Mouse (Mus musculus) hindbrain, embryonic 15.5 days (tissue): ENCODE measurements around the gene Pigh. TPM values are rescaled to one million over a fixed set of nuclear protein-coding genes. Genes with fewer than 3 reads are reported as not detected.

Source experiments
- ATAC-seq: fragments of 200-750 bp; cut with Nextera tagmentation; 2 replicates; pipeline ENCODE4 v1.8.0; 2017; ENCODE audit warnings: low read depth, moderate number of reproducible peaks, moderate TSS enrichment; ENCODE audit not compliant: low FRiP score
- H3K27ac ChIP-seq: fragments of 300-500 bp; sonication (generic); replicated peaks from 2 replicates; pipeline ENCODE4 v1.5.1; 2015; ENCODE audit warnings: mild to moderate bottlenecking, inconsistent platforms
- H3K27me3 ChIP-seq: fragments of 300-500 bp; sonication (generic); 2 replicates; pipeline ENCODE4 v1.6.1; 2015; ENCODE audit warnings: control low read depth, inconsistent platforms
- H3K36me3 ChIP-seq: fragments of 300-500 bp; sonication (generic); 2 replicates; pipeline ENCODE4 v1.6.1; 2015; ENCODE audit warnings: control low read depth, inconsistent platforms
- H3K4me1 ChIP-seq: fragments of 300-500 bp; sonication (generic); replicated peaks from 2 replicates; pipeline ENCODE4 v1.6.1; 2015; ENCODE audit warnings: control low read depth, inconsistent platforms
- H3K4me2 ChIP-seq: fragments of 300-500 bp; sonication (generic); 2 replicates; pipeline ENCODE4 v1.6.1; 2015; ENCODE audit warnings: moderate library complexity, mild to moderate bottlenecking, inconsistent platforms
- H3K4me3 ChIP-seq: fragments of 300-500 bp; sonication (generic); 2 replicates; pipeline ENCODE4 v1.5.1; 2015; ENCODE audit warnings: mild to moderate bottlenecking, inconsistent platforms
- H3K9ac ChIP-seq: fragments of 300-500 bp; sonication (generic); 2 replicates; pipeline ENCODE4 v1.6.1; 2015; ENCODE audit warnings: inconsistent platforms
- H3K9me3 ChIP-seq: fragments of 300-500 bp; sonication (generic); 2 replicates; pipeline ENCODE4 v1.6.1; 2016; ENCODE audit warnings: control low read depth, inconsistent platforms
- WGBS: fragments of 180-500 bp; shearing (Covaris S2); methylation state at CpG from one replicate; pipeline ENCODE4 v1.1.7; 2015; 5-methylcytosine and 5-hydroxymethylcytosine counted together
- polyA plus RNA-seq: library from polyadenylated mRNA; unstranded; fragments of >200 nt; fragmentation: Nextera tagmentation; extraction: Ambion mirVana; gene quantifications from 2 replicates; pipeline ENCODE4 v1.2.1, GENCODE M21; 2015

Gene Pigh
- polyA plus RNA-seq, 1 experiment from 2014 or later, result 21.6 TPM

DNA sequence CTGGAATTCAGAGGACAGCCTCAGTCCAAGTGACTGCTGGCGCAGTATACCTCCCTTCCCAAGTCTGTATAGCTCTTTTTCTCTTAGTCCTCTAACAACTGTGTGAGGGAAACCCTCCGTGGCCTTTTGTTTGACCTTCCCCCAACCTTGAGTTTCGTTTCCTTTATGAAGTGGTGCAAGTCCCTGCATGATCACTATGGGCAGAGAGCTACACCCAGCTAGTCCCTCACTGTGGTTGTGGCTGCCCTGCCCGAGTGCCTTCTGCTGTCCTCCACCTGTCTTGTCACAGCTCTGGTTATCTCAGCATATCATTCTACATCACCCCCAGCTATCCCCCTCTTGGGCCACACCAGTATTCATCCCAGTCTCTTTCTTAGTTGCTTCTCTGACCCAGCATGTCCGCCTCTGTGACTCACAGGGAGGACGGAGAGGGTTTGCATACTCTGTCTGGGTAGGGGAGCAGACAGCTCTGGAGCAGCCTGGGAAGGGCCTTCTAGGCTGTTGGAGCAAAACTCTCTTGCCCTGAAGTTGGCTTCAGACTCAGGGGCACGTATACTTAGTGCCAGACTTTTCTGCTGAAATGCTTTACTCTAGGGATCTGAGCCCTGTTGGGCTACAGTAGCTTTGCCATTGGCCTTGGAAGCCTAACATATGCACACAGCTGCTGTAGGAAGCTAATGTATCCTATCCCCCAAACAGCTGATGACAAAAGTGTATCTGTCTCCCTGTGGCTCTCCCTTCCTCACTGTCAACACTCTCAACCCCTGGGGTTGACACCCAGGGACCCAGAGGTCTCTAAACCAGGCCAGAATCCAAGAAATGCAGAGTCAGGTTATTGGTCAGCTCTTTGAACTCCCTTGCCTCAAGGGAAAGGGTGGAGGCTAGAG, 28.4 kb downstream of the Pigh start:
- Histone ChIP-seq H3K4me1 (no peaks in the 10 kb centered on the region), H3K9me3 (no peaks in the 10 kb centered on the region), H3K4me2 (no peak overlapping the region), H3K9ac (no peak overlapping the region), H3K36me3 (0 out of 2 replicates have a peak, but pooled peaks cover under 1% of the 10 kb centered on the region), H3K27ac (no peak overlapping the region), H3K4me3 (no peak overlapping the region), H3K27me3 (no peaks in the 10 kb centered on the region)
- ATAC-seq, result no peak
- WGBS, result 83% methylated on average over 7 of the region's 7 CpGs

DNA sequence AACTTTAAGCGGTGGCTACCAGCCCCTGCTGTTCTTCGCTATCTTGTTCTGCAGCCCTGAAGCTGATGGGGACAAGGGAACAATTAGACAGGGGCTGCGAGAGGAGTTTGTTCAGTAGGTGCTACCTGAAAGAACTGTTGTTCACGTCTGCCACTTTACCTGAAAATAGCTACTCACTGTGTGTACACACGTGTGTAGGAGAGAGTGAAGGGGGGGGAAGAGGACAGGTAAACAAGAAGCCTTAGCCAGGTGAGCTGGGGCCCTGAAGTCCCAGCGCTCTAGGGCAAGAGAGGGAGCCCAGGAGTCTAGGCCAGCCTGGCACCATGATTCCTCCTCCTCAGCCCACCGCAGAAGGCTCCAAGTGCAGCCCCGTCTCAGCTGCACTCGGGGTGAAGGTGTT, 29.3 kb downstream of the Pigh start:
- no peak overlapping the region for H3K4me2 ChIP-seq
- 92% methylated on average over 9 of the region's 9 CpGs for WGBS
- no peaks in the 10 kb centered on the region for H3K27me3 ChIP-seq
- ATAC-seq, result no peak
- 0 out of 2 replicates have a peak, but pooled peaks cover 4% of the 10 kb centered on the region for H3K36me3 ChIP-seq
- no peak overlapping the region for H3K9ac ChIP-seq
- no peaks in the 10 kb centered on the region for H3K9me3 ChIP-seq
- no peak overlapping the region for H3K4me3 ChIP-seq
- no peaks in the 10 kb centered on the region for H3K4me1 ChIP-seq
- no peak overlapping the region for H3K27ac ChIP-seq

- Histone ChIP-seq H3K4me1 (no peaks in the 10 kb centered on the region), H3K9ac (no peak overlapping the region), H3K9me3 (no peaks in the 10 kb centered on the region), H3K4me2 (no peak overlapping the region), H3K27me3 (no peaks in the 10 kb centered on the region), H3K36me3 (0 out of 2 replicates have a peak, but pooled peaks cover 4% of the 10 kb centered on the region), H3K27ac (no peak overlapping the region), H3K4me3 (no peak overlapping the region)
- no peak for ATAC-seq
- 74% methylated on average over 6 of the region's 6 CpGs for WGBS
Observed at GRCm38 (mm10) chr12:79059573-79059972, 29.9 kb downstream of the Pigh start.

DNA sequence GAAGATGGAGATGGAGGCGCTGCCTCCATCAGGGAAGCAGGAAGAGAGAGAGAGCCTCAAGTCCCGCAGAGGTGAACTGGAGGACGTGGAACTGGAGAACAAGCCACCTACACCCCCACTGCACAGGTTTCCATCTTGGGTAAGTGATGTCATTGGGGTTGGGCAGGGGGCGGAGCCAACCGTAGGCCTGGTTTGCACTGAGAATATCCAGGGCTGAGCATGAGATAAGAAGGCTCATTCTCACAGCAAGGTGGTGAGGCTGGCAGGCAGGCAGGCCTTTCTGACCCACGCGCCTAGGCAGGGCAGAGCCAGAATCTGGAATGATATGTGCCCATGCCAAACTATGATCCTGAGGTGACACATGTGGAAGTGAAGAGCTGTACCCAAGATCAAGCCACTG, 34.2 kb downstream of the Pigh start:
- WGBS, result 94% methylated on average over 7 of the region's 7 CpGs
- H3K4me2 ChIP-seq, result no peak overlapping the region
- no peak for ATAC-seq
- 0 out of 2 replicates have a peak, but pooled peaks cover 9% of the 10 kb centered on the region for H3K36me3 ChIP-seq
- no peak overlapping the region for H3K9ac ChIP-seq
- no peak overlapping the region for H3K4me3 ChIP-seq
- no peaks in the 10 kb centered on the region for H3K9me3 ChIP-seq
- no peaks in the 10 kb centered on the region for H3K4me1 ChIP-seq
- H3K27me3 ChIP-seq, result no peaks in the 10 kb centered on the region
- H3K27ac ChIP-seq, result no peak overlapping the region

GRCm38 (mm10) chr12:79052073-79052472, 37.4 kb downstream of the Pigh start:
- no peak overlapping the region for H3K4me2 ChIP-seq
- WGBS, result 85% methylated on average over 2 of the region's 2 CpGs
- H3K27ac ChIP-seq, result no peak overlapping the region
- H3K27me3 ChIP-seq, result no peaks in the 10 kb centered on the region
- no peak for ATAC-seq
- no peaks in the 10 kb centered on the region for H3K4me1 ChIP-seq
- H3K4me3 ChIP-seq, result no peak overlapping the region
- H3K9ac ChIP-seq, result no peak overlapping the region
- 0 out of 2 replicates have a peak, but pooled peaks cover 9% of the 10 kb centered on the region for H3K36me3 ChIP-seq
- H3K9me3 ChIP-seq, result no peaks in the 10 kb centered on the region

DNA sequence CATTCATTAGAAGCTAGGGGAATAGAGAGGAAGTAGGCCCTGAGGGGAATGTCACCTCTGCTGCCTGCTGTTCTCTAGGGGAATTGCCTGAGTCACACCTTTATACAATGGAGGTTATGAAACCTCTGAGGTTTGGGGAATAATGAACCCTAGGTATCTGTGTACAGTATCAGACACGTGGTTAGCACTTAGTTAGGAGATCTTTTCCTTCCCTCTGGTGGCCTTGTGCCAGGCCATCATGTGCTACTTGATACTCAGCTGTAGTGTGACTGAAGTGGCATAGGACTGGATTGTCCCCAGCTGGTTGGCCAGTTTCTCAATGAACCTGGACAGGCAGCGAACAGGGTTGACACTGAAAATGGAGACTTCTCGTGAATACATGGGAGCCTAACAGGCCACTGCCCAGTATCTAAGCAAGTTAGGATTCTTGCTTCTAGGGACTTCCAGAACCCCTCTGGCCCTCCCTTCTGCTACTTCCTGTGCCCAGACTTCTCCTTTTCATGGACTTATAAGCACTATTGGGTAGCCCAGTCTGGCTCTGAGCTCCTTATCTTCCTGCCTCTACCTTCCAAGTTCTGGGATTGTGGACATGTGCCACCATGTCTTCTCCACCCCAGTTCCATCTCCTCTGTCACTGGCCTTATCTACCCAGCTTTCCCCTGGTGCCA, 38.8 kb downstream of the Pigh start:
- Histone ChIP-seq H3K27ac (no peak overlapping the region), H3K4me2 (no peak overlapping the region), H3K27me3 (no peaks in the 10 kb centered on the region), H3K4me1 (no peaks in the 10 kb centered on the region), H3K36me3 (0 out of 2 replicates have a peak, but pooled peaks cover 5% of the 10 kb centered on the region), H3K4me3 (no peak overlapping the region), H3K9ac (no peak overlapping the region), H3K9me3 (no peaks in the 10 kb centered on the region)
- ATAC-seq, result no peak
- 90% methylated on average over 3 of the region's 3 CpGs for WGBS

- H3K4me1 ChIP-seq, result no peaks in the 10 kb centered on the region
- H3K9me3 ChIP-seq, result no peaks in the 10 kb centered on the region
- no peaks in the 10 kb centered on the region for H3K27me3 ChIP-seq
- ATAC-seq, result no peak
- H3K36me3 ChIP-seq, result 0 out of 2 replicates have a peak, but pooled peaks cover 5% of the 10 kb centered on the region
- no peak overlapping the region for H3K9ac ChIP-seq
- 82% methylated on average over 2 of the region's 2 CpGs for WGBS
- H3K27ac ChIP-seq, result no peak overlapping the region
- no peak overlapping the region for H3K4me3 ChIP-seq
- H3K4me2 ChIP-seq, result no peak overlapping the region
Observed at GRCm38 (mm10) chr12:79049807-79050206, 39.6 kb downstream of the Pigh start.

DNA sequence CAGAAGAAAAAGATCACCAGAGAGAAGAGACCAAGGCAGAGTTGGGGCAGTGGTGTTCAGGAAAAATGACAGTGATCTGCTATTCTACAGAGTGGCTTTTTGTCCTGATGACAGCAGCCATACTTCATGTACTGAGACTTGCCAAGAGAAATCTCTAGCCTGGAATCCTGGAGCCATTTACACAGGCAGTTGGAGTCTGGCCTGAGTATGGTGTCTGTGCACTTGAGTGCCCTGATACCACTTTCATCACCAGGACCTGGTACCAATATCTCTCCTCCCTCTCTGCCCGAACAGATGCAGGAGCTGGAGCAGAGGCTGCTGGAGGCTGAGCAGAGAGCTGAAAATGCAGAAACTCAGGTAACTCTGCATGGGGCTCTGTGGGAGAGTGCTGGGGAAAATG, 40.6 kb downstream of the Pigh start:
- 75% methylated on average over 1 of the region's 1 CpGs for WGBS

DNA sequence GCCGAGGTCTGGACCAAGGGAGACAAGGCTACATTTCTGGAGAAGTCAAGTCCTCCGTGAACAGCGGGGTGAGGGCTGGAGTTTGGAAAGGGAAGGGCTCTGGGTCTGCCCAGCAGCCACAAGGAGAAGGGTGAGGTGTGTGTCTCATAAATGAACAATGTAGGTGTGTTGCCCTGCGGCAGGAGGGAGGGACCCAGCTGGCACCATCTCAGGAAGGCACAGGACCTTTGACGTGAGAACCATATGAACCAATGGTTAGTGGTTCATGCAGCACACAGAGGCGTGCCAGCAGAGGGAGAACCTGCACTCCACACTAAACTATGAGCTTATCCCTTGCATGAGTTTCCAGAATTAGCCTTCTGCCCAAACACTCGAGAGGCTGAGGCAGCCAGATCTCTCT, 42.2 kb downstream of the Pigh start:
- WGBS, result 94% methylated on average over 7 of the region's 7 CpGs
- ATAC-seq, result no peak
- no peaks in the 10 kb centered on the region for H3K36me3 ChIP-seq
- no peak overlapping the region for H3K27ac ChIP-seq
- no peak overlapping the region for H3K4me3 ChIP-seq
- no peaks in the 10 kb centered on the region for H3K4me1 ChIP-seq
- no peak overlapping the region for H3K4me2 ChIP-seq
- no peaks in the 10 kb centered on the region for H3K9me3 ChIP-seq
- H3K9ac ChIP-seq, result no peak overlapping the region
- H3K27me3 ChIP-seq, result no peaks in the 10 kb centered on the region

More for the DNA sequence above, 40.6 kb downstream of the Pigh start:
- 0 out of 2 replicates have a peak, but pooled peaks cover 5% of the 10 kb centered on the region for H3K36me3 ChIP-seq
- H3K4me1 ChIP-seq, result no peaks in the 10 kb centered on the region
- no peak overlapping the region for H3K4me3 ChIP-seq
- ATAC-seq, result no peak
- no peak overlapping the region for H3K4me2 ChIP-seq
- no peak overlapping the region for H3K27ac ChIP-seq
- no peaks in the 10 kb centered on the region for H3K27me3 ChIP-seq
- H3K9me3 ChIP-seq, result no peaks in the 10 kb centered on the region
- H3K9ac ChIP-seq, result no peak overlapping the region

DNA sequence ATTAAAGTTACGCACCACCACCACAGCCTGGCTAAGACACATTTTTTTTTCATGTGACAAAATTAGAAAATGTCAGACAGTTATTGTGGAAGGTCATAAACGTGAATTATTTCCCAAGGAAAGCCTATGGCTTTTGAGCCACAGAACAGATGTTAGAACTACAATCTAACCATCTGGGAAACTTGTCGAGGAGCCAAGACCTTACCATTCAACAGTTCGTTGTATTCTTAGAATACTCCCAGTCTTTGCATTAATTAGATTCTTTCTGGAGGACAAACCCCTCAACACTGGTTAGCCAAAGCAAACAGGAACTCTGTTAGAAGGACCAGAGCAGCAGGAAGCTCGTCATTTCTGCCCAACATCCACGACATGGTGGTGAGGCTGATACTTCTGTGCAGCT, 43.3 kb downstream of the Pigh start:
- 63% methylated on average over 6 of the region's 6 CpGs for WGBS
- Histone ChIP-seq H3K27ac (no peak overlapping the region), H3K4me2 (no peak overlapping the region), H3K27me3 (no peaks in the 10 kb centered on the region), H3K4me3 (no peak overlapping the region), H3K4me1 (no peaks in the 10 kb centered on the region), H3K36me3 (peaks cover 3% of the 10 kb centered on the region; the same call in 1 of the 2 replicates), H3K9ac (no peak overlapping the region), H3K9me3 (no peaks in the 10 kb centered on the region)
- ATAC-seq, result no peak

- H3K4me3 ChIP-seq, result no peak overlapping the region
- no peak for ATAC-seq
- no peaks in the 10 kb centered on the region for H3K9me3 ChIP-seq
- no peaks in the 10 kb centered on the region for H3K27me3 ChIP-seq
- peaks cover 3% of the 10 kb centered on the region; the same call in 1 of the 2 replicates for H3K36me3 ChIP-seq
- 83% methylated on average over 8 of the region's 8 CpGs for WGBS
- no peak overlapping the region for H3K9ac ChIP-seq
- no peaks in the 10 kb centered on the region for H3K4me1 ChIP-seq
- no peak overlapping the region for H3K27ac ChIP-seq
- H3K4me2 ChIP-seq, result no peak overlapping the region
Observed at GRCm38 (mm10) chr12:79044668-79045067, 44.8 kb downstream of the Pigh start.

GRCm38 (mm10) chr12:79041436-79041835, 48.0 kb downstream of the Pigh start:
- Histone ChIP-seq H3K9ac (no peak overlapping the region), H3K4me3 (no peak overlapping the region), H3K4me1 (no peaks in the 10 kb centered on the region), H3K4me2 (no peak overlapping the region), H3K9me3 (no peaks in the 10 kb centered on the region), H3K27me3 (no peaks in the 10 kb centered on the region), H3K27ac (no peak overlapping the region), H3K36me3 (peaks cover 3% of the 10 kb centered on the region; the same call in 1 of the 2 replicates)
- ATAC-seq, result no peak
